Mouse (Mus musculus): ENCODE results near the gene Efhc1.

DNA sequence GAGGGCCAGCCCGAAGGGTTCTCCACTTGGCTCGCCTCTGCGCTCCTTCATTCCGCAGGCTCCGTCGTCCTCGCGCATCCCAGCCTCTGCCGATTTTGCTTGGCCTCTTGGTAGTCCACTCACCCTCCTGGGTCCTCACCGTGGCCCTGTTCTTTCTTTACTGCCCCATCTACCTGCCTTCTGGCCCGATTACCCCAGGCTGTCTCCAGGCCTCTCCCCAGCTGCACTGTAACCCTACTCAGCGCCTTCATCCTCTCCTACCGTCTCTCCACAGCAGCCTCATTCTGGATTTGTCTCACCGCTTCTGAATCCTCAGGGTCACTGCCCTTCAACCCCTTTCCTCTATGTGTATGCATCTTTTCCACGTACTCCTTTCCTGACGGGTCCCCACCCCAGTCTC is 373 bp downstream of the Efhc1 start:
- TF ChIP-seq POLR2A (IDR thresholded peaks at IDR 0.05; ENCODE audit: insufficient read depth, low read length) (no peak), CTCF (IDR thresholded peaks at IDR 0.05; ENCODE audit: low read depth, low read length) (no peak), EP300 (IDR thresholded peaks at IDR 0.05; ENCODE audit: insufficient read depth, low read depth, low read length) (no peak)

Measured in ES-Bruce4 (cell line).